Comparison of ENCODE assay signal across 14 mouse cellular contexts in genomic region chr4:151713714-151714113, GRCm38 (mm10).
"Had no signal": no experiment of that assay in that cellular context is flagged by ENCODE, and none has a peak within 500 bp of the region (broad histone marks: within the 10 kb centered on the region; RNA-seq: fewer than 3 reads in every experiment).

No protein-coding gene starts in this region.

- H3K27ac ChIP-seq: kidney, postnatal 0 days; limb, embryonic 15.5 days; liver, embryonic 12.5 days; lung, embryonic 15.5 days had no signal

- H3K9me3 ChIP-seq: limb, embryonic 15.5 days; liver, embryonic 12.5 days; lung, embryonic 15.5 days; neural tube, embryonic 13.5 days had no signal

- H3K4me2 ChIP-seq: limb, embryonic 15.5 days; liver, embryonic 12.5 days; lung, embryonic 15.5 days; neural tube, embryonic 13.5 days had no signal

- H3K4me1 ChIP-seq: lung, embryonic 15.5 days had no signal

- H3K9ac ChIP-seq: limb, embryonic 15.5 days; liver, embryonic 12.5 days; lung, embryonic 15.5 days; neural tube, embryonic 13.5 days had no signal

- H3K4me3 ChIP-seq: limb, embryonic 15.5 days; liver, embryonic 12.5 days; lung, embryonic 15.5 days; neural tube, embryonic 13.5 days had no signal

- H3K27me3 ChIP-seq: limb, embryonic 15.5 days; lung, embryonic 15.5 days; neural tube, embryonic 13.5 days had no signal

- H3K36me3 ChIP-seq: limb, embryonic 15.5 days; liver, embryonic 12.5 days; lung, embryonic 15.5 days; neural tube, embryonic 13.5 days had no signal

- ATAC-seq: liver, embryonic 12.5 days had no signal

- DNase-seq: kidney, adult 11 months; kidney, adult 9 months; kidney, postnatal 36 days; layer of hippocampus, adult 9-11 months; layer of hippocampus, postnatal 36 days; lung, postnatal 14 days; right cerebral cortex, adult 18-20 months; right cerebral cortex, postnatal 25 days; thymus, postnatal 36 days had no signal
